Mouse (Mus musculus): Measurements from ENCODE around the gene Gm49661.

Gm49661 gene

GRCm38 (mm10) chr8:84982499-84983011 lies 13.3 kb upstream of the Gm49661 start:
- no peak for DNase-seq

DNA sequence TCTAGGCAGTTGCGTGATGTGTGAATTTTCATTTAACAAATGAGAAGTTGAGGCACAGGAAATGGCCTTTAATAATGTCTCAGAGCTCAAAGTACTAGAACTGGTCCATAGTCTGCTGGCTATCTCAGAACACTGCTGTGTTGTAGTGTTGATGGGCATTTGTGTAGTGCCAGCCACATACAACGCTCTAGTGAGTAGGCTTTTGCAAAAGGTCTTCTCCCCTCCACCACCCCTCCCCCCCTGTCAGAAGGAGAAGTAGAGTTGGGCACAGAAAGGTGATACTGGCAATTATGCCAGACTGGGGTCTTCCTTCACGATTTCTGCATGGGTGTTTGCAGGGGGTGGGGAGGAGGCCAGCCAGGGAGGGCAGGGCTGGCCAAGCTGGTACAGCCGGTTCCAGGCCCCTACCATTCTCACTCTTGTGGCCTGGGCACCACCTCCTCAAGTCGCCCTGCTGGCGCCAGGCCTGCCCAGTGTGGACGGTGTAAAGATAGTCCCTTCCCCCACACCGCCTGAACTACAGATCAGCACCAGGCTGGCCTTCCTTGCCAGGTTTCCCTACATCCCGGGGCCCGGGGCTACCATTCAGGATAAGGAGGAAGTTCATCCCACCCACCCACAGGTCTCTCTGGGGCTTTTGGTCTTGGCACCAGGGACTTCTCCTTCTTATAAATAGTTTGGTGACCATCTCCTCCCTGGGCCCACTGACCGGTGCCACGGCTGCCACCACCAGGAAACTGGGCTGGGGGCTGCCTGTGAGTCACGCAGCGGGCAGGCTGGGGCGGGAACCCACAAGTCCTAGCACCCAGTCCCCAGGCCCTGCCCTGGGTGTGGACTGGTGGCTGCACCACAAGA lies 12.6 kb upstream of the Gm49661 start:
- no peak for DNase-seq

- peak; percentile 22 for DNase-seq
These were observed 11.6 kb upstream of the Gm49661 start for GRCm38 (mm10) chr8:84980622-84981358.

DNA sequence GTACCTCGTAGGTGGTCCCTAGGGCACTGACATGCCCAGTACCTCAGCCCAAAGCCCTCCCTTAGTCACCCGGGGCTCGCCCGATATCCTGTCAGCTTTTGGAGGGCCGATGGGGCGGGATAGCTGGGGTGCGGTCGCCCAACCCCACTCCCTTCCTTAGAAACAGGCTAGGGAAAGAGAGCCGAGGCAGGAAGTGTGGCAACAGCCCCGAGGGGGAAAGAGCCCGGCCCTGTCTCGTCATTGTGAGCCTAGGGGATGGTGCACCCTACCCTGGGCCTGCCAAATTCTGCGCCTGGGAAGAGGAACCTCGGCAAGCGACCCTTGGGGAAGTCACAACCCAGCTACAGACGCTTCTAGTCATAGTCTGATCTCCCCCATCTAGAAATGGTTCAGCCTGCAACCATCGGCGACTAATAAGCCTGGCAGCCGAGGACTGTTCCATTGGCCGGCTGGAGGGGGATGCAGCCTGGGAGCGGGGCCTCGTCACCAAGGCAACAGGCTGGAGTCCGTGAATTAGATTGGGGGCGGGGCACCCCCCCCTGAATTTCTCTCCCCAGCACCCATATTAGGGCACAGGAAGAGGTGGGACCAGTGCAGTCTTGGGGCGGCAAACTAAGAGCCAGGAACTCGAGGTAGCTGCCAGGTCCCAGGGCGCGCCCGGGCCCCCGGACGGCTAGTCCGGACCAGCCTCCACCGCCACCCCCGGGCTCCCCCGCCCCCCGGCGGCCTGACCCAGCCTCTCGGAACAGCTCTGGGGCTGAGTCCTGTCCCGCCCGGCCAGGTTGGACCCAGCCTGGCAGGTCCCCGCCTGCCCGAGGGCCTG lies 10.6 kb upstream of the Gm49661 start:
- peak; percentile 82 for DNase-seq

DNA sequence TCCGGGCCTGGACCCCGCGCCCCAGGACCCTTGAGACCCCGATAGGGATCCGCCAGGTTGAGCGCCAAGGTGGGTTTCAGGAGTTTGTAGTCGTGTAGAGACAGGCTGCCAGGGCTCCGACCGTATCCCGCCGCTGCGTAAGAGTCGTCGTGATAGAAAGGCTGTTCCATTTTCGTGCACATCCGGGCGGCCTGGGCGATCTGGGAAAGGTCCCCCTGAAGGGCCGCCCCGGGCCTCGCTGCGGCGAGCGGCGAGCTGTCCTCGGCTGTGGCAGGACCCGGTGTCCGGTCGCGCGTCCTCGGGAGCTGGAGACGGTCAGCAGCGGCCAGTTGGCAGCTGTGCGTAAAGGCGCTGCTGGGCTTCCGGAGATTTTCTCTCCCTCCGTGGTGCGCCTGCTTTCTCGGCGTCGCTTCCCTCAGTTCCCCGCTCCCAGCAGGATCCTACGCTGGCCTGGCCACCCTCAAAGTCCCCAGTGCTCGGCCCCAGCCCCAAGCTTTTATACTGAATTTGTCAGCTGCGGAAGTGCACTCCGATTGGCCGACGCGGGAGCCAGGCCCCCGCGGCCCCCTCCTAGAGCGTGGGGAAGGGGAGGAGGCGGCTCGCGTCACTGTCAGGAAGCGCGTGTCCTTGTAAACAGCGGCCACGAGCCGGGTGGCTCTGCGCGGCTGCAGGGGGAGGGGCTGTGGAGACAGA lies 9.2 kb upstream of the Gm49661 start, which contains the start of gene Junb:
Gene Junb (minus strand): TSS at position 471 of the 693 bp plus-strand sequence.
- DNase-seq, result peak; percentile 96

DNA sequence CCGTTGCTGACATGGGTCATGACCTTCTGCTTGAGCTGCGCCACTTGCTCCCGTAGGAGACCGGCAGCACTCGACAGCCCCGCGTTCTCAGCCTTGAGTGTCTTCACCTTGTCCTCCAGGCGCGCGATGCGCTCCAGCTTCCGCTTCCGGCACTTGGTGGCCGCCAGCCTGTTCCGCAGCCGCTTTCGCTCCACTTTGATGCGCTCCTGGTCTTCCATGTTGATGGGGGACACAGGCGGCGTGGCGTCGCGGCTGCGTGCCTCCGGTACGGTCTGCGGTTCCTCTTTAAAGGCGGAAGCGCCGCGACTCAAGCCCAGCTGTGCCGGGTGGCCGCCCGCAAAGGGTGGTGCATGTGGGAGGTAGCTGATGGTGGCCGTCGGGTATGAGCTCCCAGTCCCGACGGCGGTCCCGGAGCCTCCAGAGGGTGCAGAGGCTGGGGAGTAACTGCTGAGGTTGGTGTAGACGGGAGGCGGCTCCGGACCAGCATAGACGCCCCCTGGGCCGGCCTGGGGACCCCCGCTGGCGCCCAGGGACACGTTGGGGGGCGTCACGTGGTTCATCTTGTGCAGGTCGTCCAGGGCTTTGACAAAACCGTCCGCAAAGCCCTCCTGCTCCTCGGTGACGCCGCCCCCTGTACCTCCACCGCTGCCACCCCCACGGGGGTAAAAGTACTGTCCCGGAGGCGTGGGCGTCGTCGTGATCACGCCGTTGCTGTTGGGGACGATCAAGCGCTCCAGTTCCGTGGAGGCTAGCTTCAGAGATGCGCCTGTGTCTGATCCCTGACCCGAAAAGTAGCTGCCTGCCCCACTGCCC lies 8.4 kb upstream of the Gm49661 start:
- peak; percentile 86 for DNase-seq

DNA sequence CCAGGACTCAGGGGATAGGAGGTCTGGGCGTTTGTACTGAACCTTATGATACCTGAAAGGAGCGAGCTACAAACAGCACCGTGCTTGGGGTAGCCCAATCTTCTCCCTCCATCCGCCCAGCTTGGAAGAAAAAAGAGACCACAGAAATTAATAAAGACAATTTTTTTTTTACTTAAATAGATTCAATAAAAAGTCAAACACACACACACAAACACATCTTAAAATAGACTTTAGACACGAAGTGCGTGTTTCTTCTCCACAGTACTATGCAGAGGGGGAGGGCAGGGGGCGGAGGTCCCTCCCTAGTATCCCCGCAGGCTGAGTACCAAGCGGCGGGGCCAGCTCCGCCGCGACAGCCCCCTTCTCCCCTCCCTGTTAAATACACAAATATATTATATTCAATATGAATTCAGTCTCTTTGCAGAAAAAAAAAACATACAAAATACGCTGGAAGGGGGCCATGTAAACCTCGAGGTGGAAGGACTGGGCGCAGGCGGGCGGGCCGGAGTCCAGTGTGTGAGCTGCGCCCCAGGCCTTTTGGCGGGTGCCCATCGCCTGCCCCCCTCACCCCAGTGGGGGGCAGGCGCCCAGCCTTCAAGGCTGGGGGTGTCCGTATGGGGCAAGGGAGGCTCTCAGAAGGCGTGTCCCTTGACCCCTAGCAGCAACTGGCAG lies 7.7 kb upstream of the Gm49661 start:
- peak; percentile 43 for DNase-seq

DNA sequence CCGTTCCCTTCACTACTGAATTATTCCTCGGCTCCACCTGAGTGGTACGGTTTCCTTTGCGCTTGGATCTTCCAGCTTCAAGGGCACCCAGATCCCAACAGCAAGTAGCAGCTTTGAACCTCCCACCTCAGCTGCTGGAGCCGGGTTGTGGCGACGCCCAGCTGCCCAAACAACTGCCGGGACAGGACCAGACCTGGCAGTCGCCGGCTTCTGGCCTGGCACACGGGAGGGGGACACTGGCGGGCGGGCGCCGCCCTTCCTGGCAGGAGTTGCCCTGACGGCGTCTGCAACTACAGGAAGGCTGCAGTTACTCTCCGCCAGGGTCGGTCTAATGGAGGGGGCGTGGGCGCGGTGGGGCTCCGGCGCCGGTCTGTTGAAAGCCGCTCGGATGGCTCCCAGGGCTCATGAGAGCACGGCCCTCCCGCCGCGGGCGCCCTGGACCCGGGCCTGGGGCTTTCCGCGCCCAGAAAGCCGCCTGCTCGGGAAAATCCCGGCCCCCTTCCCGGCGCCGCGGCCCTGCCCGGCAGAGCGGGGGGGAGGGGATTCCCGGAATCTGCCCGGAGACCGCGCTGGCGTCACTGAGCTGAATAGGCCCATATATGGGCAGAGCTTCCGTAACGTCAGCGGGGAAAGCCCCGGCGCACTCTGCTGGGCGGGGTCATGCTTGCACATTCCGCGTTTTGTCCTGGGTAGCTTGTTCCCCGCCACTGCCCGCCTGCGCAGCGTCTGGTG lies 7.0 kb upstream of the Gm49661 start:
- peak; percentile 95 for DNase-seq

DNA sequence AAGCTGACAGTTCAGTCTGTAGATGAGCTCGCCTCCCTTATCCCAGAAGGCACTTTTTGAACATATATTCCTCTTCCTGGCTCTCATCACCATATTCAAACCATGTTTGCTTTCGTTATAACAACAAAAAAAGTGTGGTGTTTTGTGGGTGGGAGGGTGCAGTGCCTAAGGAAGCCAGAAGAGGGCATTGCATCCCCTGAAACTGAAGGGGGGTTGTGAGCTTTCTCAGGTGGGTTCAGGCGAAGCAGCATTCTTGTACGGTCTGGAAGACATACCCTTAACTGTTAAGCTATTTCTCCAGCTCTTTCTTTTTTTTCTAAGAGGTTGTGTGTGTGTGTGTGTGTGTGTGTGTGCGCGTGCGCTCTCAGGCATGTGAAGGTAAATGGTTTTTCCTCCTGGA lies 6.2 kb upstream of the Gm49661 start:
- peak; percentile 87 for DNase-seq

GRCm38 (mm10) chr8:84974543-84975142 lies 5.4 kb upstream of the Gm49661 start:
- no peak for DNase-seq

DNA sequence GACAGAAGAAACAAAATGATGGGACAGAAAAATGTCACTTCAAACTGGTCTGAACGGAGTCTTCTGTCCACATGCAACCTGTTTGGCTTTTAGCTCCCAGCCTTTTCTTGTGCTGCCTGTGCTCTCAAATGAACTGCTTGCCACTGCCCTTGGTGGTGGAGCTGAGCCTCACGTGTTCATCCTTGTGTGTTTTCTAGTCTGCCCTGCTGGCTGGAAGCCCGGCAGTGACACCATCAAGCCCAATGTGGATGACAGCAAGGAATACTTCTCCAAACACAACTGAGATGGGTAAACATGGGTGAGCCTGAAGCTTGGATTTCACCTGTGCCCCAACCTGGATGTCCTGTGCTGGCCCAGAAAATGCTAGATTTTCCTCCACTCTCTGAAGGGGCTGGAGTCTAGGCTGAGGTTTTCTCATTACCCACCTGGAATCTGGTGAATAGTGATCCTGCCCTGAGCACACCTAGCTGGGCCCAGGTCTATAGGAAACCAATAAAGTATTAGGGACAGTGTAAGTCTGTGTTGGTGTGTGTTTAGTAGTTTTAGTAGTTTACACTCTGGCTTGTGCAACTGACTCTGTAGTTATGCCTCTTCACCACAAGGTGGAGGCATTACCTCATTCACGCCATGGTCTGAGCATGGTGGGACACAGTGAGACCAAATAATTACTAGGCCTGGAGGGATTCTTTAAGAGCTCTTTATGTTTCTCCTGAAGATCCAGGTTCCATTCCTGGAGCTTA lies 4.7 kb upstream of the Gm49661 start:
- DNase-seq, result peak; percentile 59

- DNase-seq, result no peak
These were observed 3.8 kb upstream of the Gm49661 start for GRCm38 (mm10) chr8:84973079-84973478.

DNA sequence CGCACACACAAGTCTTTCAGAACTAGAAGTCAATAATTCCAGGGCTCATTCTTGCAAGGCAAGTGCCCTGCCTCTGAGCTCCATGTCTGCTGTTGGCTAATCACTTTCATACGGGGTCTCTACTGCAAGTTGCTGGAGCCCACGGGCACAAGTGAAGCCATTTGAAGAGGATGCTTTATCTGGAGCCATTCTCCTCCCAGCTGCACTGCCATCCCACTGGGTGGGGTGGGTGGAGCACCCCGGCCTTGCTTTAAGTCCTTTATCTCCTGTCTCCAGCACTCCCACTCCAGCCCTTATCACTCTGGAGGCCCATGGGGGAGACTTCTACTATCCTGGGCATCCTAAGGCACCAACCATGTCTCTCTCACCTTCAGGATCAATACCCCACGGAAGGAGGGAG lies 1.7 kb upstream of the Gm49661 start:
- no peak for DNase-seq

GRCm38 (mm10) chr8:84970135-84970790 lies 1.0 kb upstream of the Gm49661 start:
- no peak for DNase-seq

GRCm38 (mm10) chr8:84968650-84969049 lies 583 bp downstream of the Gm49661 start:
- DNase-seq, result no peak

- DNase-seq, result no peak
These were observed 1.5 kb downstream of the Gm49661 start for GRCm38 (mm10) chr8:84967532-84968304.

DNA sequence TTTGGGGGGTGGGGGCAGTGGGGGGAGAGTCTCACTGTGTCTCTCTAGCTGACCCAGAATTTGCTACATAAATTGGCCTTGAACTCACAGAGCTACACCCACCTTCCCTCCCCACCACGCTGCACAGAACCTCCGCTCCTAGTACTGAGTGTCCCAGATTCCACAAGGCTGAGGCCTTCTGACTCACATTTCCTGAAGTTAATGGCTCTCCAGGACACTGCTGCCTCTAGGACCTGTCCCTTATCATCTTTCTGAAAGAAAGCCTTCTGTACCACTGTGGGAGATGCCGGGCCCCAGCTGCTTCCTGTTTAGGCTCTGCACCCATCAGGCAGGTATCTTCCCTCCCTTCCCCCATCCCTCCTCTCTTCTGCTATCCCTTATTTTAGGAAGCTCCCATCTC lies 2.6 kb downstream of the Gm49661 start:
- peak; percentile 65 for DNase-seq
